Mouse (Mus musculus) E14TG2a.4 (cell line): ENCODE data around the gene Slc8b1.

Source experiments
- CTCF ChIP-seq: conservative IDR thresholded peaks from 2 replicates; pipeline ENCODE4 v1.5.1; 2014; ENCODE audit warnings: low read length
- POU5F1 ChIP-seq: IDR thresholded peaks from 2 replicates; pipeline ENCODE4 v1.6.1; 2014; ENCODE audit warnings: low read length, borderline replicate concordance

- TF ChIP-seq CTCF (no peak), POU5F1 (no peak)
Observed at GRCm38 (mm10) chr5:120574469-120575063, 63.6 kb downstream of the Slc8b1 start.
